Mouse (Mus musculus) megakaryocyte-erythroid progenitor cell, adult 5 weeks (primary cell): ENCODE results near the gene Bscl2. TPM values are rescaled to one million over a fixed set of nuclear protein-coding genes. Genes with fewer than 3 reads are reported as not detected.

ENCODE experiments used
- polyA plus RNA-seq: library from polyadenylated mRNA; stranded (reverse); fragments of >175 nt; gene quantifications from 2 replicates; pipeline ENCODE4 v1.2.3, GENCODE M21; 2012

Gene Bscl2
- polyA plus RNA-seq, 1 experiment = 91.7 TPM

Other genes starting within 250 kb of the Bscl2 start
- 0.02 TPM in 1 of 2 replicates, not detected in the other for gene Slc22a8, start 246.2 kb upstream of the Bscl2 start, polyA plus RNA-seq
- not detected in 2 replicates for gene Slc22a6, start 219.4 kb upstream of the Bscl2 start, polyA plus RNA-seq
- gene Chrm1, start 173.7 kb upstream of the Bscl2 start, polyA plus RNA-seq = 0.06 and 0.22 TPM in 2 replicates
- 116 and 163 TPM in 2 replicates for gene Slc3a2, start 114.1 kb upstream of the Bscl2 start, polyA plus RNA-seq
- gene Wdr74, start 101.6 kb upstream of the Bscl2 start, polyA plus RNA-seq = 37.5 and 45.6 TPM in 2 replicates
- 1.1 and 2.8 TPM in 2 replicates for gene 1700092M07Rik, start 96.7 kb upstream of the Bscl2 start, polyA plus RNA-seq
- gene Stx5a, start 96.1 kb upstream of the Bscl2 start, polyA plus RNA-seq = 24.2 and 27.7 TPM in 2 replicates
- gene Nxf1, start 80.4 kb upstream of the Bscl2 start, polyA plus RNA-seq = 37.5 and 54.2 TPM in 2 replicates
- gene Tmem223, start 66.5 kb upstream of the Bscl2 start, polyA plus RNA-seq = 51.0 and 63.4 TPM in 2 replicates
- 61.1 and 78.1 TPM in 2 replicates for gene Tmem179b, start 63.0 kb upstream of the Bscl2 start, polyA plus RNA-seq
- 35.3 and 40.4 TPM in 2 replicates for gene Taf6l, start 51.0 kb upstream of the Bscl2 start, polyA plus RNA-seq
- gene Polr2g, start 38.9 kb upstream of the Bscl2 start, polyA plus RNA-seq = 5.0 and 6.5 TPM in 2 replicates
- gene Zbtb3, start 34.9 kb upstream of the Bscl2 start, polyA plus RNA-seq = 0.30 and 0.85 TPM in 2 replicates
- 2.8 and 3.5 TPM in 2 replicates for gene Ttc9c, start 18.1 kb upstream of the Bscl2 start, polyA plus RNA-seq
- 136 and 204 TPM in 2 replicates for gene Hnrnpul2, start 17.5 kb upstream of the Bscl2 start, polyA plus RNA-seq
- 141 and 155 TPM in 2 replicates for gene AC129217.1, start 7.7 kb upstream of the Bscl2 start, polyA plus RNA-seq
- gene Gng3, start 1.7 kb downstream of the Bscl2 start, polyA plus RNA-seq = not detected in 2 replicates
- gene Lrrn4cl, start 13.3 kb downstream of the Bscl2 start, polyA plus RNA-seq = 0.07 and 0.34 TPM in 2 replicates
- 176 and 267 TPM in 2 replicates for gene Ubxn1, start 34.0 kb downstream of the Bscl2 start, polyA plus RNA-seq
- gene Uqcc3, start 43.5 kb downstream of the Bscl2 start, polyA plus RNA-seq = 60.4 and 63.7 TPM in 2 replicates
- gene Lbhd1, start 46.3 kb downstream of the Bscl2 start, polyA plus RNA-seq = 0.47 and 0.98 TPM in 2 replicates
- gene Gm49403, start 46.5 kb downstream of the Bscl2 start, polyA plus RNA-seq = not detected in 2 replicates
- gene 1810009A15Rik, start 51.4 kb downstream of the Bscl2 start, polyA plus RNA-seq = 68.5 and 78.3 TPM in 2 replicates
- 10.1 and 13.2 TPM in 2 replicates for gene Gm49416, start 51.5 kb downstream of the Bscl2 start, polyA plus RNA-seq
- 32.4 and 39.0 TPM in 2 replicates for gene Ints5, start 55.5 kb downstream of the Bscl2 start, polyA plus RNA-seq
- 52.6 and 60.1 TPM in 2 replicates for gene Ganab, start 60.6 kb downstream of the Bscl2 start, polyA plus RNA-seq
- gene B3gat3, start 82.9 kb downstream of the Bscl2 start, polyA plus RNA-seq = 129 and 153 TPM in 2 replicates
- 8.8 and 9.0 TPM in 2 replicates for gene Rom1, start 91.9 kb downstream of the Bscl2 start, polyA plus RNA-seq
- gene Eml3, start 92.1 kb downstream of the Bscl2 start, polyA plus RNA-seq = 76.3 and 82.6 TPM in 2 replicates
- 58.4 and 74.1 TPM in 2 replicates for gene Mta2, start 104.4 kb downstream of the Bscl2 start, polyA plus RNA-seq
- gene Tut1, start 116.4 kb downstream of the Bscl2 start, polyA plus RNA-seq = 28.2 and 29.0 TPM in 2 replicates
- gene Eef1g, start 129.6 kb downstream of the Bscl2 start, polyA plus RNA-seq = 124 and 163 TPM in 2 replicates
- 19.1 and 29.1 TPM in 2 replicates for gene Ahnak, start 151.8 kb downstream of the Bscl2 start, polyA plus RNA-seq